Mouse (Mus musculus): ENCODE measurements around the gene Pelp1.

DNA sequence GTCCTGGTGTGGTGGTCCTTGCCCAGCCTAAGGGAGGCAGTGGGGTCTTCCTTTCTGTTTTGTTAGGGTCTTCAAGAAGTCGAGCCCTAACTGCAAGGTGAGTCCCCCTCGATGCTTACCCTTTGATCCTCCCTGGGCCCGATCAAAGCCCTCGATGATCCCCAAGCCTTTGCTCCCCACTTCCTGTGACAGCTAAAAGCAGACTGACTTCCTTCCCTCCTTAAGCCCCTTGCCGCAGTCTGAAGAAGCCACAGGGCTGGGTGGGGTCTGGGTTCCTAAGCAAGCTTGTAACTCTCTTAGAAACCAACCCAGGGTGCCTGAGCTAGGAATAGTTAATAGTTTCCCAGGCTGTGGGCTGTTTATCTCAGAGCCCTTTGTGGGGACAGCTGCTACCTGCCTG lies 25.6 kb upstream of the Pelp1 start:
- no peak for TF ChIP-seq GATA1 (IDR thresholded peaks at IDR 0.05; ENCODE audit: borderline replicate concordance, low read length)
- no peak for TF ChIP-seq FLI1 (IDR thresholded peaks at IDR 0.05; ENCODE audit: low read length)
